In the genomic region with DNA sequence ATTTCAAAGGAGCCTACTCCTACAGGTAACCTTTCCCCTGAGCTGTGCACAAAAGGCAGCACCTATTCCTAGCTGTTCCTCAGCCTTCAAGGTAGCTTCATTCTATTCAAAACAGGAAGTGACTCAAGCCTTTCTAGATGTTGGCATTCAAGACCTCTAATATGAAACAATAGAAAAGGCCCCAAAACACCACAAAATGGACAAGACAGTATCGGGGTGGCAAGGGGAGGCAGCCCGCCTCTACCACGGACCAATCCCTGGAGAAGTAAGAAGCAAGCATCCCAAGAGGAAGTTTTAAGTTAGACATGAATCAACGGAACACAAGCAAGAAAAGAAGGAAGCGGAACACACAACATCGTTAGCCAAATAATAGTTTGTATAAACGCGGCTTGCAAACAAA, we compare ENCODE assay signal across 7 mouse cellular contexts. TPM values are rescaled to one million over a fixed set of nuclear protein-coding genes. Genes with fewer than 3 reads are reported as not detected.
DNase-seq lines count a peak whose midpoint lies in the region; ATAC-seq and TF ChIP-seq lines count a peak whose summit lies in the region.

No protein-coding gene starts in this region.

- 60% methylated on average over 8 of the region's 8 CpGs for WGBS in heart, embryonic 15.5 days
- WGBS in macrophage (ENCODE audit: missing documents): 0% methylated on average over 8 of the region's 8 CpGs

- ATAC-seq in G1E (ENCODE audit: extremely low read depth, insufficient number of reproducible peaks, low FRiP score, poor library complexity, severe bottlenecking): no peak
- no peak for ATAC-seq in heart, embryonic 15.5 days (replicated peaks; ENCODE audit: insufficient number of reproducible peaks, insufficient read depth, low FRiP score, low read depth)

- H3K4me2 ChIP-seq in heart, embryonic 15.5 days: peak overlapping the region; percentile 75

- H3K4me3 ChIP-seq in G1E (ENCODE audit: low read depth, low read length) (peak overlapping the region; percentile 98), macrophage (ENCODE audit: inconsistent target) (peak overlapping the region; percentile 58)
- peak overlapping the region; percentile 98 for H3K4me3 ChIP-seq in heart, embryonic 15.5 days

- H3K36me3 ChIP-seq in G1E (replicated peaks): peaks cover 49% of the 10 kb centered on the region
- no peaks in the 10 kb centered on the region for H3K36me3 ChIP-seq in heart, embryonic 15.5 days
- no peaks in the 10 kb centered on the region for H3K36me3 ChIP-seq in macrophage (ENCODE audit: inconsistent target)

- peak; percentile 32 for DNase-seq in CD4-positive helper T cell, adult 2 months (ENCODE audit: low read depth, low spot score)
- no peak for DNase-seq in G1E (ENCODE audit: low spot score)
- no peak for DNase-seq in retina, embryonic 14.5 days (ENCODE audit: low spot score)
- DNase-seq in right cerebral cortex, postnatal 25 days: no peak
- no peak for DNase-seq in urinary bladder, postnatal 4 days (ENCODE audit: low spot score in 2 of 2)

- peaks cover 77% of the 10 kb centered on the region for H3K79me2 ChIP-seq in macrophage (ENCODE audit: inconsistent target)

- no peaks in the 10 kb centered on the region for H3K9me3 ChIP-seq in G1E (replicated peaks)
- H3K9me3 ChIP-seq in heart, embryonic 15.5 days (replicated peaks): no peaks in the 10 kb centered on the region

- H3K4me1 ChIP-seq in G1E (ENCODE audit: insufficient read depth, low read depth, low read length): peaks cover 58% of the 10 kb centered on the region
- H3K4me1 ChIP-seq in heart, embryonic 15.5 days (replicated peaks): peaks cover 26% of the 10 kb centered on the region

- H3K27ac ChIP-seq in heart, embryonic 15.5 days: no peak overlapping the region
- H3K27ac ChIP-seq in macrophage: peak overlapping the region; percentile 62

- H3K27me3 ChIP-seq in G1E (ENCODE audit: insufficient read depth, low read length): no peaks in the 10 kb centered on the region
- H3K27me3 ChIP-seq in heart, embryonic 15.5 days: no peaks in the 10 kb centered on the region

- no peak for TF ChIP-seq CTCF in G1E (IDR thresholded peaks at IDR 0.05; ENCODE audit: low read depth, low read length)

- H3K9ac ChIP-seq in heart, embryonic 15.5 days: no peak overlapping the region

RNA-seq across cellular contexts. Expression of a gene that starts 2.7 kb away (rescaled TPM):
- total RNA-seq in G1E (2014; fragmentation: Nextera tagmentation) (779 and 780 TPM in 2 replicates), G1E (2017) (554 and 576 TPM in 2 replicates)
- polyA plus RNA-seq in G1E (2012) (737 and 869 TPM in 2 replicates), macrophage (2018) (144 to 222 TPM (median 173 TPM) in 3 replicates)
- polyA plus RNA-seq in heart, embryonic 15.5 days (2015; fragmentation: Nextera tagmentation; extraction: Ambion mirVana): 28.3 and 42.0 TPM in 2 replicates
- total RNA-seq in macrophage (2018; cell fraction: chromatin; rRNA removed): 100 to 1,000 TPM in 7 of 26 experiments, 10 to 100 TPM in 19; 49.4 to 172 (median 90.9) TPM
- 100 to 1,000 TPM; 151 to 275 (median 203) TPM for total RNA-seq in macrophage (2018; cell fraction: cytosol; rRNA removed)
- total RNA-seq in macrophage (2018; cell fraction: nucleus; rRNA removed): 100 to 1,000 TPM in 24 of 26 experiments, 10 to 100 TPM in 2; 77.1 to 174 (median 135) TPM

RNA-seq across cellular contexts. Expression of a gene that starts 3.5 kb away (rescaled TPM):
- total RNA-seq in G1E (2014; fragmentation: Nextera tagmentation) (213 and 227 TPM in 2 replicates), G1E (2017) (101 and 104 TPM in 2 replicates)
- polyA plus RNA-seq in G1E (2012) (201 and 245 TPM in 2 replicates), macrophage (2018) (37.1 to 50.3 TPM (median 46.2 TPM) in 3 replicates)
- polyA plus RNA-seq in heart, embryonic 15.5 days (2015; fragmentation: Nextera tagmentation; extraction: Ambion mirVana): 31.0 and 43.2 TPM in 2 replicates
- total RNA-seq in macrophage (2018; cell fraction: chromatin; rRNA removed): 100 to 1,000 TPM; 222 to 774 (median 306) TPM
- 10 to 100 TPM; 32.2 to 69.3 (median 50.8) TPM for total RNA-seq in macrophage (2018; cell fraction: cytosol; rRNA removed)
- 100 to 1,000 TPM in 21 of 26 experiments, 10 to 100 TPM in 5; 77.4 to 330 (median 164) TPM for total RNA-seq in macrophage (2018; cell fraction: nucleus; rRNA removed)

RNA-seq across cellular contexts. Expression of a gene that starts 51.5 kb away (rescaled TPM):
- total RNA-seq in G1E (2014; fragmentation: Nextera tagmentation) (10.8 and 12.0 TPM in 2 replicates), G1E (2017) (1.9 and 2.0 TPM in 2 replicates)
- polyA plus RNA-seq in G1E (2012) (0.45 and 0.94 TPM in 2 replicates), macrophage (2018) (26.6 to 35.2 TPM (median 29.9 TPM) in 3 replicates)
- 39.0 and 52.9 TPM in 2 replicates for polyA plus RNA-seq in heart, embryonic 15.5 days (2015; fragmentation: Nextera tagmentation; extraction: Ambion mirVana)
- total RNA-seq in macrophage (2018; cell fraction: chromatin; rRNA removed): 10 to 100 TPM in 10 of 26 experiments, 1 to 10 TPM in 16; 1.5 to 27.6 (median 5.4) TPM
- total RNA-seq in macrophage (2018; cell fraction: cytosol; rRNA removed): 10 to 100 TPM; 13.5 to 40.9 (median 29.4) TPM
- 10 to 100 TPM in 21 of 26 experiments, 1 to 10 TPM in 5; 5.8 to 46.1 (median 16.3) TPM for total RNA-seq in macrophage (2018; cell fraction: nucleus; rRNA removed)

Comparison
In these comparisons a context has a peak if more than half of its experiments do, and no peak if none do; other contexts are left out.
1. RNA of a gene that starts 51.5 kb away (polyA plus RNA-seq): 39.0 to 52.9 TPM in heart, embryonic 15.5 days and 26.6 to 35.2 TPM in macrophage; 0.45 to 0.94 TPM in G1E; every median in the first group is over 10 times any median in the second.
2. Peak in every context shown above with its lines, with median percentiles within 50 percentile points of each other: H3K4me3 ChIP-seq.